In the genomic region with DNA sequence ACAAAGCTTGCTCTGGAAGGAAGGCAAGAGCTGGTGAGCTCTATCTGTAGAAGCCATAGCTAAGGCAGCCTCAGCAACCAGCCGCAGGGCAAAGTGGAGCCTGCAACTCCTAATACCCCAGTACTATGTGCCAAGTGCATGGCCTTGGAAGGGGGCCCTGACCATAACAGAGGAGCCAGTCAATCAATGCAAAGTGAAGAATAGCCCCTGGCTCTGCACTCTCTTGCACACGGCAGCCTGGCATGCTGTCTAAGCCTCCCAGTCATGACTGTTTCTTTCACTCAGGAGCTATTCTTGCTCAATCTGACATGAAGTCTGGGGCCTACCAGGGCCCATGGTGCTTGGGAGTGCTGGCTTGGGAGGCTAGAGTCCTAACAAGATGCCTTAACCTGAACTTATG, we compare ENCODE assay signal across 17 mouse cellular contexts. TPM values are rescaled to one million over a fixed set of nuclear protein-coding genes. Genes with fewer than 3 reads are reported as not detected.
DNase-seq lines count a peak whose midpoint lies in the region; ATAC-seq lines count a peak whose summit lies in the region.
"Had no signal": no experiment of that assay in that cellular context is flagged by ENCODE, and none has a peak within 500 bp of the region (broad histone marks: within the 10 kb centered on the region; RNA-seq: fewer than 3 reads in every experiment).

No protein-coding gene starts in this region.

- intact Hi-C loops in heart, postnatal 10 days (cut with DNase I) = no loop called here

- H3K36me3 ChIP-seq in heart, embryonic 12.5 days = no peaks in the 10 kb centered on the region
- peaks cover 7% of the 10 kb centered on the region for H3K36me3 ChIP-seq in hindbrain, embryonic 16.5 days (ENCODE audit: control insufficient read depth, insufficient read depth, low read length)
- peaks cover 13% of the 10 kb centered on the region for H3K36me3 ChIP-seq in hindbrain, embryonic 12.5 days
- H3K36me3 ChIP-seq: G1E had no signal

- no peak overlapping the region for H3K9ac ChIP-seq in heart, embryonic 12.5 days
- no peak overlapping the region for H3K9ac ChIP-seq in hindbrain, embryonic 16.5 days (ENCODE audit: low read depth, low read length)
- H3K9ac ChIP-seq in hindbrain, embryonic 12.5 days = no peak overlapping the region
- H3K9ac ChIP-seq: embryonic facial prominence, embryonic 13.5 days; limb, embryonic 15.5 days had no signal

- peaks cover 82% of the 10 kb centered on the region for H3K27me3 ChIP-seq in heart, embryonic 12.5 days (replicated peaks)
- H3K27me3 ChIP-seq in hindbrain, embryonic 16.5 days (replicated peaks; ENCODE audit: control insufficient read depth, insufficient read depth, low read length) = no peaks in the 10 kb centered on the region
- H3K27me3 ChIP-seq in hindbrain, embryonic 12.5 days = no peaks in the 10 kb centered on the region
- H3K27me3 ChIP-seq: embryonic facial prominence, embryonic 13.5 days; limb, embryonic 15.5 days had no signal

- H3K4me2 ChIP-seq in heart, embryonic 12.5 days = peak overlapping the region; percentile 38
- no peak overlapping the region for H3K4me2 ChIP-seq in hindbrain, embryonic 16.5 days (ENCODE audit: low read length)
- H3K4me2 ChIP-seq in hindbrain, embryonic 12.5 days (replicated peaks) = no peak overlapping the region
- H3K4me2 ChIP-seq: embryonic facial prominence, embryonic 13.5 days; limb, embryonic 15.5 days; midbrain, embryonic 11.5 days had no signal

- no peak for ATAC-seq in heart, embryonic 12.5 days (ENCODE audit: insufficient number of reproducible peaks, low FRiP score)
- peak; percentile 87 for ATAC-seq in hindbrain, embryonic 16.5 days
- no peak for ATAC-seq in hindbrain, embryonic 12.5 days (ENCODE audit: low FRiP score)
- ATAC-seq: CD4-positive, CD25-positive, alpha-beta regulatory T cell, adult 4 months had no signal

- DNase-seq in heart, postnatal 10 days = no peak
- DNase-seq in Muller cell, postnatal 12 days (ENCODE audit: inconsistent ontology term) = peak; percentile 58
- DNase-seq in NIH3T3 (ENCODE audit: low read depth) = peak; percentile 67
- DNase-seq in ovary, postnatal 10 days (ENCODE audit: low spot score) = no peak
- DNase-seq: adrenal gland, adult 8-10 months; cerebellum, adult 2 months; kidney, adult 9 months; kidney, postnatal 36 days; thymus, postnatal 25 days had no signal

- H3K9me3 ChIP-seq in heart, embryonic 12.5 days (replicated peaks) = no peaks in the 10 kb centered on the region
- no peaks in the 10 kb centered on the region for H3K9me3 ChIP-seq in hindbrain, embryonic 16.5 days (ENCODE audit: control insufficient read depth, low read length)
- H3K9me3 ChIP-seq in hindbrain, embryonic 12.5 days (replicated peaks) = no peaks in the 10 kb centered on the region
- H3K9me3 ChIP-seq: embryonic facial prominence, embryonic 13.5 days; G1E; limb, embryonic 15.5 days had no signal

- no peak overlapping the region for H3K27ac ChIP-seq in heart, embryonic 12.5 days (ENCODE audit: poor library complexity, severe bottlenecking)
- no peak overlapping the region for H3K27ac ChIP-seq in hindbrain, embryonic 16.5 days (ENCODE audit: low read depth, low read length)
- H3K27ac ChIP-seq in hindbrain, embryonic 12.5 days = no peak overlapping the region
- H3K27ac ChIP-seq: embryonic facial prominence, embryonic 13.5 days; limb, embryonic 15.5 days had no signal

- H3K4me1 ChIP-seq in heart, embryonic 12.5 days (replicated peaks) = peaks cover 38% of the 10 kb centered on the region
- H3K4me1 ChIP-seq in hindbrain, embryonic 16.5 days (ENCODE audit: control insufficient read depth, insufficient read depth, low read depth, low read length) = no peaks in the 10 kb centered on the region; the same call in 1 of the 2 replicates
- H3K4me1 ChIP-seq in hindbrain, embryonic 12.5 days = peaks cover 4% of the 10 kb centered on the region; the same call in 1 of the 2 replicates
- H3K4me1 ChIP-seq: limb, embryonic 15.5 days had no signal

- no peak overlapping the region for H3K4me3 ChIP-seq in heart, embryonic 12.5 days
- no peak overlapping the region for H3K4me3 ChIP-seq in hindbrain, embryonic 16.5 days (ENCODE audit: low read length)
- no peak overlapping the region for H3K4me3 ChIP-seq in hindbrain, embryonic 12.5 days
- H3K4me3 ChIP-seq: embryonic facial prominence, embryonic 13.5 days; limb, embryonic 15.5 days had no signal

- WGBS in heart, embryonic 12.5 days = 53% methylated on average over 2 of the region's 2 CpGs
- 71% methylated on average over 2 of the region's 2 CpGs for WGBS in hindbrain, embryonic 16.5 days
- 88% methylated on average over 2 of the region's 2 CpGs for WGBS in hindbrain, embryonic 12.5 days

RNA-seq across cellular contexts. Expression of gene Ccdc92, which starts 21.6 kb away (rescaled TPM):
- 4.4 and 5.1 TPM in 2 replicates for polyA plus RNA-seq in heart, embryonic 12.5 days (2016; fragmentation: Nextera tagmentation; extraction: Ambion mirVana)
- total RNA-seq in heart, postnatal 10 days (2021) = under 1 TPM; 0.74 to 0.81 TPM
- 47.0 and 51.3 TPM in 2 replicates for polyA plus RNA-seq in hindbrain, embryonic 16.5 days (2015; fragmentation: Nextera tagmentation; extraction: Ambion mirVana)
- polyA plus RNA-seq in hindbrain, embryonic 12.5 days (2016; fragmentation: Nextera tagmentation; extraction: Ambion mirVana) = 26.1 and 27.9 TPM in 2 replicates

RNA-seq across cellular contexts. Expression of gene Zfp664, which starts 21.8 kb away (rescaled TPM):
- 55.4 and 62.2 TPM in 2 replicates for polyA plus RNA-seq in heart, embryonic 12.5 days (2016; fragmentation: Nextera tagmentation; extraction: Ambion mirVana)
- total RNA-seq in heart, postnatal 10 days (2021) = 10 to 100 TPM; 57.6 to 58.7 TPM
- polyA plus RNA-seq in hindbrain, embryonic 16.5 days (2015; fragmentation: Nextera tagmentation; extraction: Ambion mirVana) = 75.7 and 77.1 TPM in 2 replicates
- polyA plus RNA-seq in hindbrain, embryonic 12.5 days (2016; fragmentation: Nextera tagmentation; extraction: Ambion mirVana) = 145 and 152 TPM in 2 replicates

Comparison
In these comparisons a context has a peak if more than half of its experiments do, and no peak if none do; other contexts are left out.
1. DNase-seq: peak in Muller cell, postnatal 12 days (single experiment) and NIH3T3 (single experiment); none in heart, postnatal 10 days (0 of 2) and ovary, postnatal 10 days (single experiment).